Comparison of ENCODE assay signal across 25 mouse cellular contexts in genomic region chr10:37623041-37623440, GRCm38 (mm10).
A peak's percentile ranks its signal among the peaks of the same experiment; 100 is the strongest.
DNase-seq lines count a peak whose midpoint lies in the region; ATAC-seq and TF ChIP-seq lines count a peak whose summit lies in the region.
"Had no signal": no experiment of that assay in that cellular context is flagged by ENCODE, and none has a peak within 500 bp of the region (broad histone marks: within the 10 kb centered on the region; RNA-seq: fewer than 3 reads in every experiment).

No protein-coding gene starts in this region.

- intact Hi-C loops in heart, postnatal 36 days (cut with DNase I): no loop called here
- intact Hi-C loops in heart, postnatal 10 days (cut with DNase I): no loop called here

- peaks cover 14% of the 10 kb centered on the region for H3K4me1 ChIP-seq in heart, embryonic 10.5 days
- peaks cover 4% of the 10 kb centered on the region for H3K4me1 ChIP-seq in heart, embryonic 12.5 days (replicated peaks)
- peaks cover 10% of the 10 kb centered on the region for H3K4me1 ChIP-seq in heart, postnatal 0 days (ENCODE audit: control insufficient read depth, insufficient read depth)
- 0 out of 2 replicates have a peak, but pooled peaks cover 3% of the 10 kb centered on the region for H3K4me1 ChIP-seq in liver, embryonic 12.5 days
- H3K4me1 ChIP-seq in liver, postnatal 0 days (ENCODE audit: insufficient read depth): no peaks in the 10 kb centered on the region

- peak; percentile 76 for DNase-seq in heart, embryonic 10.5 days (ENCODE audit: low spot score)
- DNase-seq in heart, adult 9 months (ENCODE audit: low spot score in 2 of 2): no peak
- no peak for DNase-seq in heart, postnatal 36 days
- DNase-seq in heart, postnatal 0 days (ENCODE audit: low spot score): no peak
- DNase-seq in heart, postnatal 10 days: no peak
- no peak for DNase-seq in liver, postnatal 0 days
- DNase-seq: adrenal gland, adult 8-10 months; adrenal gland, postnatal 14 days; adrenal gland, postnatal 36 days; B cell, adult 2 months; cerebellum, adult 11-12 months; cerebellum, adult 2 months; cerebellum, adult 9-10 months; cerebellum, postnatal 10 days; cerebellum, postnatal 25 days had no signal

- peaks cover 40% of the 10 kb centered on the region for H3K27me3 ChIP-seq in heart, embryonic 10.5 days (ENCODE audit: insufficient read depth, poor library complexity, severe bottlenecking)
- H3K27me3 ChIP-seq in heart, embryonic 12.5 days (replicated peaks): peaks cover 34% of the 10 kb centered on the region
- H3K27me3 ChIP-seq in heart, postnatal 0 days (ENCODE audit: control insufficient read depth, insufficient read depth, low read length): peaks cover 13% of the 10 kb centered on the region; the same call in 1 of the 2 replicates
- H3K27me3 ChIP-seq in liver, embryonic 12.5 days (replicated peaks): no peaks in the 10 kb centered on the region
- no peaks in the 10 kb centered on the region for H3K27me3 ChIP-seq in liver, postnatal 0 days (ENCODE audit: insufficient read depth, low read length)
- H3K27me3 ChIP-seq: CH12.LX; embryonic facial prominence, embryonic 12.5 days; forebrain, embryonic 13.5 days; Patski had no signal

- no peak overlapping the region for H3K27ac ChIP-seq in heart, embryonic 10.5 days
- H3K27ac ChIP-seq in heart, embryonic 12.5 days (ENCODE audit: poor library complexity, severe bottlenecking): no peak overlapping the region
- no peak overlapping the region for H3K27ac ChIP-seq in heart, postnatal 0 days (ENCODE audit: low read depth)
- H3K27ac ChIP-seq in liver, embryonic 12.5 days: no peak overlapping the region
- H3K27ac ChIP-seq in liver, postnatal 0 days (ENCODE audit: low read depth): no peak overlapping the region
- H3K27ac ChIP-seq: embryonic facial prominence, embryonic 10.5 days; embryonic facial prominence, embryonic 12.5 days; forebrain, embryonic 13.5 days had no signal

- H3K36me3 ChIP-seq in heart, embryonic 10.5 days: no peaks in the 10 kb centered on the region
- no peaks in the 10 kb centered on the region for H3K36me3 ChIP-seq in heart, embryonic 12.5 days
- no peaks in the 10 kb centered on the region for H3K36me3 ChIP-seq in heart, postnatal 0 days (replicated peaks; ENCODE audit: control insufficient read depth, insufficient read depth, low read length)
- no peaks in the 10 kb centered on the region for H3K36me3 ChIP-seq in liver, embryonic 12.5 days
- no peaks in the 10 kb centered on the region for H3K36me3 ChIP-seq in liver, postnatal 0 days (replicated peaks; ENCODE audit: insufficient read depth, low read length)
- H3K36me3 ChIP-seq: embryonic facial prominence, embryonic 10.5 days; embryonic facial prominence, embryonic 12.5 days; G1E had no signal

- H3K4me2 ChIP-seq in heart, embryonic 12.5 days: no peak overlapping the region
- no peak overlapping the region for H3K4me2 ChIP-seq in heart, postnatal 0 days (ENCODE audit: low read depth, low read length)
- no peak overlapping the region for H3K4me2 ChIP-seq in liver, embryonic 12.5 days
- no peak overlapping the region for H3K4me2 ChIP-seq in liver, postnatal 0 days (ENCODE audit: low read depth, low read length)
- H3K4me2 ChIP-seq: embryonic facial prominence, embryonic 12.5 days; forebrain, embryonic 13.5 days had no signal

- no peak for TF ChIP-seq EP300 in heart, postnatal 0 days (IDR thresholded peaks at IDR 0.05; ENCODE audit: low read depth)
- no peak for TF ChIP-seq EP300 in liver, postnatal 0 days (IDR thresholded peaks at IDR 0.05; ENCODE audit: low read depth)

- no peak for TF ChIP-seq CTCF in heart, postnatal 0 days (IDR thresholded peaks at IDR 0.05; ENCODE audit: low read depth)
- TF ChIP-seq CTCF in liver, postnatal 0 days (IDR thresholded peaks at IDR 0.05; ENCODE audit: low read depth): no peak

- peak; percentile 83 for ATAC-seq in heart, embryonic 12.5 days (ENCODE audit: insufficient number of reproducible peaks, low FRiP score)
- ATAC-seq in heart, postnatal 0 days (ENCODE audit: insufficient read depth, low read depth): 0 out of 2 replicates have a peak, but pooled peaks have one; percentile 20
- peak; percentile 40; the same call in 1 of the 2 replicates for ATAC-seq in liver, embryonic 12.5 days
- no peak for ATAC-seq in liver, postnatal 0 days
- ATAC-seq: activated CD4-positive, CD25-positive, alpha-beta regulatory T cell, adult 4 months; CD4-positive, CD25-positive, alpha-beta regulatory T cell, adult 4 months; forebrain, embryonic 13.5 days; Patski had no signal

- no peak overlapping the region for H3K9ac ChIP-seq in heart, embryonic 12.5 days
- no peak overlapping the region for H3K9ac ChIP-seq in heart, postnatal 0 days (replicated peaks; ENCODE audit: low read depth, low read length)
- no peak overlapping the region for H3K9ac ChIP-seq in liver, embryonic 12.5 days
- H3K9ac ChIP-seq in liver, postnatal 0 days (replicated peaks): no peak overlapping the region
- H3K9ac ChIP-seq: embryonic facial prominence, embryonic 12.5 days; forebrain, embryonic 13.5 days had no signal

- no peak overlapping the region for H3K4me3 ChIP-seq in heart, embryonic 10.5 days
- H3K4me3 ChIP-seq in heart, embryonic 12.5 days: no peak overlapping the region
- H3K4me3 ChIP-seq in heart, postnatal 0 days (ENCODE audit: low read depth, low read length): no peak overlapping the region
- no peak overlapping the region for H3K4me3 ChIP-seq in liver, embryonic 12.5 days
- H3K4me3 ChIP-seq in liver, postnatal 0 days (ENCODE audit: low read depth, low read length): no peak overlapping the region
- H3K4me3 ChIP-seq: embryonic facial prominence, embryonic 10.5 days; embryonic facial prominence, embryonic 12.5 days; forebrain, embryonic 13.5 days had no signal

- H3K9me3 ChIP-seq in heart, embryonic 10.5 days: peaks cover 3% of the 10 kb centered on the region; the same call in 1 of the 2 replicates
- no peaks in the 10 kb centered on the region for H3K9me3 ChIP-seq in heart, embryonic 12.5 days (replicated peaks)
- no peaks in the 10 kb centered on the region for H3K9me3 ChIP-seq in heart, postnatal 0 days (replicated peaks; ENCODE audit: control insufficient read depth, low read length)
- no peaks in the 10 kb centered on the region for H3K9me3 ChIP-seq in liver, embryonic 12.5 days (replicated peaks)
- H3K9me3 ChIP-seq in liver, postnatal 0 days (ENCODE audit: low read length): no peaks in the 10 kb centered on the region
- H3K9me3 ChIP-seq: embryonic facial prominence, embryonic 10.5 days; embryonic facial prominence, embryonic 12.5 days; forebrain, embryonic 13.5 days; G1E had no signal
